In the genomic region with DNA sequence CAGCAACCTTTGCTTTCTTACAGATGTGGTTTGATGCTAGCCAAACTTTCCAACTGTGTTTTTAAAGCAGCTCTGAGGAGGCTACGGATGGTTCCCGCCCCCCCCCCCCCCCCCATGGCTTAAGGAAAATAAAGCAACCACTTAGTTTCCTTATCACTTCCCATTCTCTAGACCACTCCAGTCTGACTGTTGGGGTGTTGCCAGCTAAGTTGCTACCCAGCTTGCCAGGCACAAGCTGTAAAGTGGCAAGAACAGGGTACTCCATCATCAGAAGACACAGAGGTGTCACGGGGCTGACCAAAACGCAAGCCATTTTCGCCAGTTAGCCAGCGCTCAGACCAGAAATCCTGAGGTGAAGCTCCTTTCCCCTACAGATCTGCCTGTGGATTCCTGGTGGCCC, we compare ENCODE assay signal across 26 mouse cellular contexts.
A peak's percentile ranks its signal among the peaks of the same experiment; 100 is the strongest.
DNase-seq lines count a peak whose midpoint lies in the region; ATAC-seq and TF ChIP-seq lines count a peak whose summit lies in the region.
"Had no signal": no experiment of that assay in that cellular context is flagged by ENCODE, and none has a peak within 500 bp of the region (broad histone marks: within the 10 kb centered on the region; RNA-seq: fewer than 3 reads in every experiment).

No protein-coding gene starts in this region.

- H3K4me2 ChIP-seq in heart, embryonic 13.5 days = peak overlapping the region; percentile 22
- H3K4me2 ChIP-seq in lung, embryonic 14.5 days = no peak overlapping the region
- H3K4me2 ChIP-seq: embryonic facial prominence, embryonic 12.5 days; forebrain, embryonic 15.5 days had no signal

- no peak overlapping the region for H3K27ac ChIP-seq in heart, embryonic 13.5 days (replicated peaks)
- no peak overlapping the region for H3K27ac ChIP-seq in lung, embryonic 14.5 days (ENCODE audit: low read depth)
- H3K27ac ChIP-seq: embryonic facial prominence, embryonic 12.5 days; forebrain, embryonic 15.5 days; gastrocnemius, adult 2 months; hindbrain, postnatal 0 days; intestine, embryonic 15.5 days; layer of hippocampus, adult 2 months; liver, embryonic 14.5 days; macrophage had no signal

- ATAC-seq in heart, embryonic 13.5 days (ENCODE audit: extremely low read depth, insufficient number of reproducible peaks, low FRiP score, low TSS enrichment) = no peak
- no peak for ATAC-seq in lung, embryonic 14.5 days (ENCODE audit: insufficient read depth)
- ATAC-seq in hematopoietic stem cell, adult 5-6 weeks (replicated peaks in 1 of 2; ENCODE audit: insufficient read depth in 1 of 2, low FRiP score in 2 of 2, low TSS enrichment in 1 of 2, low read depth in 1 of 2, poor library complexity in 2 of 2, severe bottlenecking in 2 of 2) = peak; percentile 2 to 14; a peak in 1 of 4 replicates
- no peak for ATAC-seq in frontal cortex, adult (ENCODE audit: low TSS enrichment)
- ATAC-seq: forebrain, embryonic 15.5 days; hindbrain, postnatal 0 days; Patski had no signal

- 41% methylated on average over 6 of the region's 6 CpGs for WGBS in heart, embryonic 13.5 days
- WGBS in lung, embryonic 14.5 days = 40% methylated on average over 6 of the region's 6 CpGs

- H3K36me3 ChIP-seq in heart, embryonic 13.5 days = no peaks in the 10 kb centered on the region
- no peaks in the 10 kb centered on the region for H3K36me3 ChIP-seq in lung, embryonic 14.5 days (ENCODE audit: insufficient read depth)
- H3K36me3 ChIP-seq: embryonic facial prominence, embryonic 12.5 days; forebrain, embryonic 15.5 days; intestine, embryonic 15.5 days had no signal

- peaks cover 29% of the 10 kb centered on the region for H3K4me1 ChIP-seq in heart, embryonic 13.5 days
- H3K4me1 ChIP-seq in lung, embryonic 14.5 days (ENCODE audit: insufficient read depth) = peaks cover 9% of the 10 kb centered on the region; the same call in 1 of the 2 replicates

- no peak for DNase-seq in heart, adult 18-20 months
- peak; percentile 20 for DNase-seq in lung, embryonic 14.5 days
- DNase-seq in lung, postnatal 14 days = no peak
- DNase-seq in lung, postnatal 4 days = peak; percentile 14 to 31
- DNase-seq in spleen, postnatal 36 days (ENCODE audit: low spot score in 2 of 2) = no peak
- DNase-seq: adrenal gland, postnatal 14 days; cerebellum, adult 11 months; cerebellum, adult 9-10 months; cerebellum, postnatal 36 days; gastrocnemius, adult 2 months; gastrocnemius, postnatal 36 days; kidney, adult 2 months; kidney, postnatal 36 days; liver; thymus, postnatal 14 days had no signal

- H3K9ac ChIP-seq in heart, embryonic 13.5 days = no peak overlapping the region
- H3K9ac ChIP-seq in lung, embryonic 14.5 days = no peak overlapping the region
- H3K9ac ChIP-seq: embryonic facial prominence, embryonic 12.5 days; forebrain, embryonic 15.5 days; intestine, embryonic 15.5 days; liver, embryonic 14.5 days had no signal

- no peaks in the 10 kb centered on the region for H3K9me3 ChIP-seq in heart, embryonic 13.5 days
- no peaks in the 10 kb centered on the region for H3K9me3 ChIP-seq in lung, embryonic 14.5 days (ENCODE audit: low read depth, low read length)
- H3K9me3 ChIP-seq: embryonic facial prominence, embryonic 12.5 days; forebrain, embryonic 15.5 days; intestine, embryonic 15.5 days had no signal

- no peak for TF ChIP-seq CTCF in lung, embryonic 14.5 days (IDR thresholded peaks at IDR 0.05; ENCODE audit: low read depth)

- peaks cover 34% of the 10 kb centered on the region for H3K27me3 ChIP-seq in heart, embryonic 13.5 days (replicated peaks)
- H3K27me3 ChIP-seq in lung, embryonic 14.5 days (ENCODE audit: insufficient read depth, low read length) = no peaks in the 10 kb centered on the region
- H3K27me3 ChIP-seq: embryonic facial prominence, embryonic 12.5 days; forebrain, embryonic 15.5 days; intestine, embryonic 15.5 days had no signal

- no peak overlapping the region for H3K4me3 ChIP-seq in heart, embryonic 13.5 days
- H3K4me3 ChIP-seq in lung, embryonic 14.5 days (ENCODE audit: low read depth, low read length) = no peak overlapping the region
- H3K4me3 ChIP-seq: embryonic facial prominence, embryonic 12.5 days; forebrain, embryonic 15.5 days; gastrocnemius, adult 2 months; intestine, embryonic 15.5 days; layer of hippocampus, adult 2 months had no signal

Comparison
In these comparisons a context has a peak if more than half of its experiments do, and no peak if none do; other contexts are left out.
1. DNase-seq: peak in lung, embryonic 14.5 days (single experiment) and lung, postnatal 4 days (2 of 2); none in heart, adult 18-20 months (0 of 2), lung, postnatal 14 days (single experiment) and spleen, postnatal 36 days (0 of 2).
2. ATAC-seq: peak in hematopoietic stem cell, adult 5-6 weeks (2 of 2); none in heart, embryonic 13.5 days (single experiment), lung, embryonic 14.5 days (single experiment) and frontal cortex, adult (single experiment).